Comparison of ENCODE assay signal across 7 mouse cellular contexts in the genomic region with DNA sequence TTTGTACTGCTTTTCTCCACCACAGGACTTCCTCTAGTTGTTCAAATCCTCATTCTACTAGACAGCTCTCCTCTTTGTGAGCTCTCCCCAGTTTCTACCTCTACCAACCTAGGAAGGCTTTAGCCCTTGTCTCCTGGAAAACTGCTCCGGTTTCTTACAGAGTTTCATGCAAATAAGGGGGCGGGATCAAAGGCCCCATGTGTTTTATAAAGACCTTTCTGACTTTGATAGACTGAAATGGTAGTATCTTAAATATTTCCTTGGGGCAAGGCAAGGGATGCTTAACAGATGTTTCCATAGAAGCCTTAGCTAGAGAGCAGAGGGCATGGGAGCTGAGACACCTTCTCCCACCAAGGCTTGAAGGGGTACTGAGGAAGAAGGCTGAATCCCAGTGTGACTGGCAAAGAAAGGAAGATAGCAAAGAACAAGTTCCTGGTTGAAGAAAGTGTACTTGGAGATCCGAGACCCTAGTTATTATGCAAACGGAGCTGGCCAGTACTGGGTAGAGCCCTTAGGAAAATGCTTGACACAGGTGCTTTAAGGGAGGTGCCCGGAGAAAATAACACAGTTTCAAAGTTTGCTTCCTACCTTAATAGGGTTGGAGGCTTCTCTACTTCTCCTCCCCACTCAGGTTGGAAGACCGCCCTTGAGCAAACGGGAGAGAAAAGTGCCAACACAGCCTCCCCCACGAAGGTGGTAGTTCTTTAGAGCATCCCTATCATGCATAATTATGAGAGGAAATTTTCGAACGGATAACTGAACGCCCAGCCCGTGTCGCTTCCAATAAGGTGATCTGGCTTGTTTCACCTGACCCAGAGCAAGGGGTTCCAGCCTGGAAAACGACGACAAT. TPM values are rescaled to one million over a fixed set of nuclear protein-coding genes. Genes with fewer than 3 reads are reported as not detected.
DNase-seq lines count a peak whose midpoint lies in the region; ATAC-seq lines count a peak whose summit lies in the region.

TSS of gene Pik3c2b (plus strand) at position 657 of the 850 bp plus-strand sequence.

- peak within 1 kb of the TSS; percentile 93 for H3K9ac ChIP-seq in embryonic facial prominence, embryonic 13.5 days
- peak within 1 kb of the TSS; percentile 97 for H3K9ac ChIP-seq in limb, embryonic 11.5 days (ENCODE audit: low read length)
- peak within 1 kb of the TSS; percentile 56 for H3K9ac ChIP-seq in stomach, embryonic 15.5 days

- H3K36me3 ChIP-seq in embryonic facial prominence, embryonic 13.5 days, result no peaks in the 10 kb centered on the region
- H3K36me3 ChIP-seq in limb, embryonic 11.5 days (ENCODE audit: control insufficient read depth, insufficient read depth, low read length), result no peaks in the 10 kb centered on the region
- H3K36me3 ChIP-seq in stomach, embryonic 15.5 days, result no peaks in the 10 kb centered on the region

- ATAC-seq in embryonic facial prominence, embryonic 13.5 days (ENCODE audit: insufficient number of reproducible peaks, insufficient read depth, low FRiP score, low TSS enrichment, low read depth), result no peak
- ATAC-seq in limb, embryonic 11.5 days (ENCODE audit: insufficient number of reproducible peaks, low FRiP score, low TSS enrichment, low read depth), result no peak
- no peak for ATAC-seq in stomach, embryonic 15.5 days (ENCODE audit: insufficient read depth, low FRiP score, low read depth)

- intact Hi-C loops in heart, postnatal 10 days (cut with DNase I), result no loop called here

- peaks cover 39% of the 10 kb centered on the region for H3K4me1 ChIP-seq in embryonic facial prominence, embryonic 13.5 days
- peaks cover 7% of the 10 kb centered on the region; the same call in 1 of the 2 replicates for H3K4me1 ChIP-seq in limb, embryonic 11.5 days (ENCODE audit: control insufficient read depth, insufficient read depth, low read length)
- peaks cover 22% of the 10 kb centered on the region for H3K4me1 ChIP-seq in stomach, embryonic 15.5 days

- WGBS in embryonic facial prominence, embryonic 13.5 days, result 2% methylated on average over 15 of the region's 15 CpGs
- 3% methylated on average over 15 of the region's 15 CpGs for WGBS in limb, embryonic 11.5 days
- WGBS in stomach, embryonic 15.5 days, result 4% methylated on average over 15 of the region's 15 CpGs

- DNase-seq in right cerebral cortex, adult 2 months (ENCODE audit: low spot score in 2 of 2), result peak; percentile 35 to 39
- no peak for DNase-seq in right cerebral cortex, postnatal 14 days
- DNase-seq in heart, postnatal 10 days, result no peak
- no peak for DNase-seq in limb, embryonic 11.5 days (ENCODE audit: low spot score)
- no peak for DNase-seq in ovary, postnatal 14 days (ENCODE audit: low spot score)

- H3K27ac ChIP-seq in embryonic facial prominence, embryonic 13.5 days, result peak within 1 kb of the TSS; percentile 86
- H3K27ac ChIP-seq in limb, embryonic 11.5 days (replicated peaks; ENCODE audit: low read depth, low read length), result peak within 1 kb of the TSS; percentile 68; the same call in 1 of the 2 replicates
- peak within 1 kb of the TSS; percentile 84 for H3K27ac ChIP-seq in stomach, embryonic 15.5 days

- no peaks in the 10 kb centered on the region for H3K9me3 ChIP-seq in embryonic facial prominence, embryonic 13.5 days
- no peaks in the 10 kb centered on the region for H3K9me3 ChIP-seq in limb, embryonic 11.5 days (ENCODE audit: control insufficient read depth, low read length)
- H3K9me3 ChIP-seq in stomach, embryonic 15.5 days, result no peaks in the 10 kb centered on the region

- peak within 1 kb of the TSS; percentile 69 for H3K4me2 ChIP-seq in embryonic facial prominence, embryonic 13.5 days
- H3K4me2 ChIP-seq in limb, embryonic 11.5 days (ENCODE audit: low read depth, severe bottlenecking), result peak within 1 kb of the TSS; percentile 93
- peak within 1 kb of the TSS; percentile 87 for H3K4me2 ChIP-seq in stomach, embryonic 15.5 days

- peak within 1 kb of the TSS; percentile 86 for H3K4me3 ChIP-seq in embryonic facial prominence, embryonic 13.5 days
- peak within 1 kb of the TSS; percentile 85 for H3K4me3 ChIP-seq in limb, embryonic 11.5 days (ENCODE audit: low read depth, low read length)
- H3K4me3 ChIP-seq in stomach, embryonic 15.5 days (replicated peaks), result peak within 1 kb of the TSS; percentile 58

- no peaks in the 10 kb centered on the region for H3K27me3 ChIP-seq in embryonic facial prominence, embryonic 13.5 days
- no peaks in the 10 kb centered on the region for H3K27me3 ChIP-seq in limb, embryonic 11.5 days (ENCODE audit: control insufficient read depth, insufficient read depth, low read length)
- no peaks in the 10 kb centered on the region for H3K27me3 ChIP-seq in stomach, embryonic 15.5 days (replicated peaks)

RNA-seq across cellular contexts. Expression of gene Pik3c2b, which starts in this region (rescaled TPM):
- 7.4 and 7.9 TPM in 2 replicates for polyA plus RNA-seq in embryonic facial prominence, embryonic 13.5 days (2015; fragmentation: Nextera tagmentation; extraction: Ambion mirVana)
- 10 to 100 TPM; 26.1 to 36.5 TPM for total RNA-seq in heart, postnatal 10 days (2021)
- 6.4 and 7.7 TPM in 2 replicates for polyA plus RNA-seq in limb, embryonic 11.5 days (2014; fragmentation: Nextera tagmentation; extraction: Ambion mirVana)
- 8.3 and 10.7 TPM in 2 replicates for polyA plus RNA-seq in stomach, embryonic 15.5 days (2015; fragmentation: Nextera tagmentation; extraction: Ambion mirVana)

Comparison
In these comparisons a context has a peak if more than half of its experiments do, and no peak if none do; other contexts are left out.
1. DNase-seq: peak in right cerebral cortex, adult 2 months (2 of 2); none in right cerebral cortex, postnatal 14 days (single experiment), heart, postnatal 10 days (0 of 2), limb, embryonic 11.5 days (single experiment) and ovary, postnatal 14 days (single experiment).
2. Peak in every context shown above with its lines, with median percentiles within 50 percentile points of each other: H3K27ac ChIP-seq, H3K4me2 ChIP-seq, H3K4me3 ChIP-seq and H3K9ac ChIP-seq.